Mouse (Mus musculus): ENCODE data around the gene Med24.

Med24 gene

GRCm38 (mm10) chr11:98729119-98729588 is at the start of gene Med24:
Gene Med24, minus strand, starts transcription at chr11:98729435.
- peak; percentile 94 for DNase-seq

DNA sequence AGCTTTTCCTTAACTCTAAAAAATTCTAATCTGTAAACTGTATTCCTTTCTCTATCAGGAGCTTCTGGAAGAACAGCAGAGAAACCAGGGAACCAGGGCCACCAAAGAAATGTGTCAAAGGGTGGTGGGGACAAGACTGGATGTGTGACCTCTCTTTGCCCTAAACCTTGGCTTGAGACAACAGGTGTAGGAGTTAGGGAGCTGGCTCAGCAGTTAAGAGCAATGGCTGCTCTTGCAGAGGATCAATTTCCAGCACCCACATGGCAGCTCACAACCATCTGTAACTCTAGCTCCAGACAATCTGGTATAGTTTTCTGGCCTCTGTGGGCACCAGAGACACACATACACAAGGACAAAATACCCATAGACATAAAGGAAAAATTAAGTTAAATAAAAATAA is 48.7 kb upstream of the Med24 start:
- DNase-seq = no peak

- peak; percentile 89 for DNase-seq
Measured at GRCm38 (mm10) chr11:98776843-98777590, 47.8 kb upstream of the Med24 start.

DNA sequence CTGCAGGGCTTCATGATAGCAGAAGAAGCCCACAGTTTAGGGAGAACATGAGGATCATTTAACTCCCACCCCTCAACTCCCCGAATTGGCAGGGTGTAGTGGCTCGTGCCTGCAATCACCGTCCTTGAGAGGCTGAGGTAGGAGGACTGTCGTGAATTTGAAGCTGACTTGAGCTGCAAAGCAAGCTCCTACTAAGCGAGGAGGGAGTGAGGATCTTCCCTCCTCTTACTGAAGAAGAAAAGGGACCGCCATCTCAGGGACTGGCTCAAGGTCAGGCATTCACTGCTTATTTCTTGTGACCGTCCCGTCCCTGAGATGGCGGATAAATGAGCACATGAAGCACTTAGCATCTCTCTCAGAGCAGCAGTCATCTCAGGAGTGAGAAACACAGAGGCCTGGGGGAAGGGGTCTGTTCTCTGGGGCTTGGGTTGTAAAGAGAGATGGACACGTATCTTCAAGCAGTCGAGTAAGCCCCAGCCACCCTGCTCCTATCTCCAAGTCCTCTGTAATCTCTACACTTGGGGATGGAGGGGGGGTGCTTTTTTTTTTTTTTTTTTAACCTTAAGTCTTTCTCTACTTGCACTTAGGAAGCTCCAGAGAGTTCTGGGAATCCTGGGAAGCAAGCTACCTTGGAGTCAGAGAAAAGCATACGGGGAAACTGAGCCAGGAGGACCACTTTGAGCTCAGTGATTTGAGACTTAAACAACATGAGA is 47.0 kb upstream of the Med24 start:
- no peak for DNase-seq

- peak; percentile 100 for DNase-seq
Measured at GRCm38 (mm10) chr11:98775348-98776051, 46.3 kb upstream of the Med24 start.

DNA sequence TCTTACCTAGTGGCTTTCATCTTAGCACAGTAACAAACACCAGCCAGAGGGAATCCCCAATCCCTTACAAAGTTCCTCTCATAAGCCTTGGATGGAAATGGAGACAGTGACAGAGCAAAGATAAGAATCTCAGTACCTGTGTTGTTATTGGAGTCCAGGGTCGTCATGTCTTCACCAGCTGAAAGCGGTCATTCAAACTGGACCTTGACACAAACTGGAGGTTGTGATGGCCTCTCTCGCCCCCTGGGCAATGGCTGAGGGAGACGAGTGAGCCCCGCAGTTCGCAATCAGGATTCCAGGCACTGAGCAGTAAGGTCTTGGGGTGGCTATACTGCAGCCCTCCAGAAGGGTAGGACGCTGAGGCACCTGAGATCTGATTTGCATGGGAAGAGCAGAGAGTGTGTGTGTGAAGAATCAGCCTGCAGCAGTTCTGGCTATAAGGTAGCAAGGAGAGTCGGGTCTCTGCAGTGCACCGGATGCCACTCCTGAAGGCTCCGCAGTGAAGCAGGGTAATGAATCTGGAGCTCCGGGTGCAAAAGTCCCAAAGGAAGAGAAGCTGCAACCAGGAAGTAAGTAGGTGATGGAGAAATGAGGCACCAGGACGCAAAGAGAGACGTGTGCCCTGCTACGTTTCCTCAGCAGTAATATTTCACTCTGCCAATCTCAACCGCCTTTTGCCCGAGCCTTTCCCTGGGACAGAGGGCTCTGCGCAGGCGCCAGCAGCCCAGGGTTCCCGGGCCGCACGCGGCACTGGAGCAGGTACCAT is 45.5 kb upstream of the Med24 start, which contains the start of gene Nr1d1:
Nr1d1 (minus strand) TSS at position 752 of the 766 bp plus-strand sequence.
- no peak for DNase-seq

- peak; percentile 100 for DNase-seq
Measured at GRCm38 (mm10) chr11:98773635-98774295, 44.5 kb upstream of the Med24 start.

DNA sequence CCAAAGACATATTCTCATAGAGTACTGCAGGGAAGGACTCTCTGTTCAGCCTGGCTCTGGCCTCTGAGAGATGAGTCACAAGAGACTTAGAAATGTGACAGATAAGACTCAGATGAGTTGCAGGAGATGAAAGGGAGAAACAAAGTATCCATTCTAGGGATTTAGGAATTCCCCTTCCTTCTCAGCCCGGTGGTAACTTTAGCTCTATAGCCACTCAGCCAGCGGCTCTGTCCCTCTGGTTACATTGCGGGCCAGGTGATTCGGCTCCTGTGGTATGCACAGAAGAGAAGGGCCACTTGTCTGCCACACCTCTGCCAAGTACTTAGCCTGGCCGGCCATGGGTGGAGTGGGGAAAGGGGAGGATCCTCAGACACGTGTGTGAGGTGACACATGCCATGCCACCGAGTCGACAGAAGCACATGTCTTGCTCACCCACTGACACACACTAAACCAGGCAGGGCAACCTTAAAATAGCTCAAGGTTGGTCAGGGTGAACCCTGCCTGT is 43.5 kb upstream of the Med24 start:
- DNase-seq = peak; percentile 96

DNA sequence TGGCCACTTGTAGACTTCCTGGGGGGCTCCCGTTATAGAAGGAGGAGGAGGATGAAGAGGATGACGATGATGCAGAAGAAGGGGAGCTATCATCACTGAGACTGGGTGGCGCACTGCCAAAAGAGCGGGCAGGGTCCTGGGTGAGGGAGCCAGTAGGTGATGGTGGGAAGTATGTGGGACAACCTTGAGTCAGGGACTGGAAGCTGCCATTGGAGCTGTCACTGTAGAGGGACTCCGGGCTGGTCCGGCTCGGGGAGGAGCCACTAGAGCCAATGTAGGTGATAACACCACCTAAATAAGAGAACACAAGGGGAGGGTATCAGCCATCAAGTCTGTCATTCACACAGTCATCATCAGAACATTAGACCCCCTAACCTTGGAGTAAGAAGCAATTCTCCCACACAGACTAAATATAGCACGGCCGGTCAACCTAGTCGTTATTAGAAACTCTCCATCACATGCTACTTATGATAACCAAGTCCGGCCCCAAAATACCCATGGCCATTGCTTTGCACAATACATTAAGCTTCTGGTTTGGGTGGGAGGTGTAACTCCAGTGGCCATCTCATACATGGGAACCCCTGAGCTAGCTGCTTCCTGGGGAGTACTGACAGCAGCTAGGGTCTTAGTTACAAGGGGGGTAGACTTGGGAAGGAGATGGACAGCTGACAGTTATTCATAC is 42.8 kb upstream of the Med24 start:
- peak; percentile 46 for DNase-seq

DNA sequence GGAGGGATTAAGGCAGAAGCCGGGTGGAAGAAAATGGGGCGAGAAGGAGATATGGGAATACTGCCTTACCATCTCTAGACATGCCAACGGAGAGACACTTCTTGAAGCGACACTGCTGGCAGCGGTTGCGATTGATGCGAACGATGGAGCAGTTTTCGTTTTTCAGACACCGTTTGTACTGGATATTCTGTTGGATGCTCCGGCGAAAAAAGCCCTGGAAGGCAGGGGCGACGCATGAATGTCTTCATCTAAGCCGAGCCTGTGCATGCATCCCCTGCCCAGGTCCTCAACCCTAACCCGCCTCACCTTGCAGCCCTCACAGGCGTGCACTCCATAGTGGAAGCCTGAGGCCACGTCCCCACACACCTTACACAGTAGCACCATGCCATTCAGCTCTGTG is 41.9 kb upstream of the Med24 start:
- peak; percentile 30 for DNase-seq

DNA sequence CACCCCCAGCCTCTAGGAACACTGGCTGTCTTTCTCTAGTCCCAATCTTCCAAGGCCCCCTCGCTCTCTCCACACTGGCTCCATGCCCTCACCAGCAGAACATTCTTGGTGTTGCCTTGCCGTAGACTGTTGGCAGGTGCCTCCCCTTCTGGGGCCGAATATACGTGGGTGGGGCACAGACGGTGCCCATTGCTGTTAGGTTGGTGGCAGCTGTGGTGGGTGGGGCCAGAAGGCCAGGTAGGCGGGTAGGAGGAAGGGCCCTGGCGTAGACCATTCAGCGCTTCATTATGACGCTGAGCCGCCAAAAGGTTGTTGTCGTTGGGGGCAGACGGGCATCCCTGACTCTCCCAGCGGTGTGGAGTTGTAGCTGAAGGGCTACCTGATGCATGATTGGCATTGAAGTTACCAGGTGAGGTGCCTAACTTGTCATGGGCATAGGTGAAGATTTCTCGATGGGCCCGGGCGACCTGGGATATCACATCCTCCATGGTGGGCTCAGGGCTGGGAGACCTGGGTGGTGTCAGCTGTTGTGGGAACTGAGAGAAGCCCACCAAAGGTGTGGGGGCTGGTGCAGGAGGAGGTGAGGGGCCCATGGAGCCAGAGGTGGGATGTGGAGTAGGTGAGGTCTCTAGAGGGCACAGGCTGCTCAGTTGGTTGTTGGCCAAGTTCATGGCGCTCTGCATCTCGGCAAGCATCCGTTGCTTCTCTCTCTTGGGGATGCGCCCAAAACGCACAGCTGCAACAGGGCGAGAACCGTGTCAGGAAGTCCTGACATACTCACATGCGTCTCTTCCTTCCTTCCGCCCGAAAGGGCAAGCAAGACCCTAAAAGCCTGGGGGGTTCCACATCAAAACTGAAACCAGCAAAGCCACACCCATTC is 41.1 kb upstream of the Med24 start:
- peak; percentile 55 for DNase-seq

GRCm38 (mm10) chr11:98769007-98769954 is 40.0 kb upstream of the Med24 start:
- DNase-seq = peak; percentile 28

- DNase-seq = peak; percentile 42
Measured at GRCm38 (mm10) chr11:98768127-98769006, 39.1 kb upstream of the Med24 start.

GRCm38 (mm10) chr11:98767713-98768112 is 38.5 kb upstream of the Med24 start:
- no peak for DNase-seq

- peak; percentile 57 for DNase-seq
Measured at GRCm38 (mm10) chr11:98767276-98767675, 38.0 kb upstream of the Med24 start.

GRCm38 (mm10) chr11:98766816-98767215 is 37.6 kb upstream of the Med24 start:
- peak; percentile 34 for DNase-seq

DNA sequence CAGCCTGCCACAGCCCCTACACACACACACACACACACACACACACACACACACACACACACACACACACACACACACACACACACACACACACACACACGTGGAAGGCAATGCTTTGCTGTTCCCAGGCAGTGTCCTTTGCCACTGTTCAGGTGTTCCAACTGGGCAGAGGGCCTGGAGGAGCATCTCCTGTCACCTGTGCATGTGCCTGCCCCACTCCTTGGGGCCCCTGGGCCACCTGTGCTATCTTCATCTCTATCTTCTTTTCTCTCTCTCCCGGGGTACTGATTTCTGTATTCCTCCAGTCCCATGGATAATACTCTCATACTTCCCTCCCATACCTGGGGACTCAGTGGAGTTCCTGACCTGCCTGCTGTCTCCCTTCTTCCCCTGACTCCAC is 37.1 kb upstream of the Med24 start:
- DNase-seq = no peak

Data from kidney, adult 11 months (tissue).